Mouse (Mus musculus): ENCODE data around the gene Rapgef6. TPM values are rescaled to one million over a fixed set of nuclear protein-coding genes. Genes with fewer than 3 reads are reported as not detected.
"Not testable (repeated sequence)": the region's sequence is repeated elsewhere in the genome, so short reads cannot be mapped to it uniquely, and the experiment has no call there.

Rapgef6 gene
- polyA plus RNA-seq, 1 experiment from 2014 or later = 46.8 TPM

DNA sequence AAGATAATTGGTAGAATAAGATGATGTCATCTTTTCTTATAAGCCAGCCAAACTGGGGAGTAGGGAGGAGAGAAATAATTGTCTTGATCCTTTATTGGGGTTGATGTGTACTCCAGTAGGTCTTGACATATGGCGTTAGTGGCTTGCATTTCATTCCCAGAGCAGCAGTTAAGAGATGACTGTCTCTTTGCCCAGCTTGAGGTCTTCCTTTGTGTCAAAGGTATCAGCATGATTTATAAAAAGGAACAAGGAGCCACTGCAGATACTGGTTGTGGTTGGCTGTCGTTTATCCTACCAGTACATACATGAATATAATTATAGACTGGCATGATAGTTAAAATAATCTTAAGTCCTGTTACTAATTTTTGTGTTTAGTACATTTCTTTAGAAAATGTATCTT, 71.4 kb downstream of the Rapgef6 start:
- ATAC-seq (ENCODE audit: low read depth) = no peak
- no peaks in the 10 kb centered on the region for H3K36me3 ChIP-seq
- H3K9ac ChIP-seq = no peak overlapping the region
- H3K27ac ChIP-seq (replicated peaks) = no peak overlapping the region; the same call in 1 of the 2 replicates
- WGBS = 30% methylated on average over 2 of the region's 2 CpGs
- no peaks in the 10 kb centered on the region for H3K27me3 ChIP-seq
- H3K4me3 ChIP-seq = no peak overlapping the region
- H3K4me1 ChIP-seq (replicated peaks) = peaks cover 26% of the 10 kb centered on the region
- no peak overlapping the region for H3K4me2 ChIP-seq
- H3K9me3 ChIP-seq = no peaks in the 10 kb centered on the region

DNA sequence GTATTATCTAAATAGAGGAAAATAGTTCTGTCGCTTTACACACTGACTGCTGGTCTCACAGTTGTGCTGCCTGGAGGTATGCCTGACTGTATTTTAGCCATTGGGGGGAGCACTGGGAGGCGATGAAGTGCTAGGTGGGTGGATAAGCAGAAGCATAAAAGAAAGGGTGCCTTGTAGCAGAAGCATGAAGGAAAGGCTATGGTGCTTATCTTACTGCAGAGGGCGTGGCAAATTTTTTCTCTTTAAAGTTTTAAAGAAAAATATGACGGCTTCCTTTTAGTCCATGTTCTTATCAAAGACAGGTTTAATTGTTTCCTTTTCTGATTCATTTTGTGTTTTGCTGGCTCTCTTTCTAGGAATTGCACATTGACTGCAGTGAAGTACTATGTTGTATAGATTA, 72.4 kb downstream of the Rapgef6 start:
- no peak for ATAC-seq (ENCODE audit: low read depth)
- H3K4me2 ChIP-seq = no peak overlapping the region
- H3K36me3 ChIP-seq = no peaks in the 10 kb centered on the region
- 78% methylated on average over 4 of the region's 4 CpGs for WGBS
- no peaks in the 10 kb centered on the region for H3K27me3 ChIP-seq
- peaks cover 26% of the 10 kb centered on the region for H3K4me1 ChIP-seq (replicated peaks)
- H3K4me3 ChIP-seq = no peak overlapping the region
- H3K27ac ChIP-seq (replicated peaks) = 0 out of 2 replicates have a peak overlapping the region, but pooled peaks have one; percentile 38
- H3K9ac ChIP-seq = no peak overlapping the region
- no peaks in the 10 kb centered on the region for H3K9me3 ChIP-seq

- WGBS = 58% methylated on average over 8 of the region's 8 CpGs
- H3K27me3 ChIP-seq = no peaks in the 10 kb centered on the region
- peaks cover 26% of the 10 kb centered on the region for H3K4me1 ChIP-seq (replicated peaks)
- H3K4me2 ChIP-seq = peak overlapping the region; percentile 42
- peak overlapping the region; percentile 35 for H3K4me3 ChIP-seq
- peak overlapping the region; percentile 84 for H3K27ac ChIP-seq (replicated peaks)
- H3K36me3 ChIP-seq = no peaks in the 10 kb centered on the region
- peak; percentile 77 for ATAC-seq (ENCODE audit: low read depth)
- H3K9me3 ChIP-seq = no peaks in the 10 kb centered on the region
- H3K9ac ChIP-seq = peak overlapping the region; percentile 67
Measured at GRCm38 (mm10) chr11:54595905-54596555, 73.4 kb downstream of the Rapgef6 start.

GRCm38 (mm10) chr11:54597902-54598447, 75.3 kb downstream of the Rapgef6 start:
- Histone ChIP-seq H3K27me3 (no peaks in the 10 kb centered on the region), H3K4me1 (replicated peaks) (peaks cover 19% of the 10 kb centered on the region), H3K4me2 (peak overlapping the region; percentile 39), H3K27ac (replicated peaks) (peak overlapping the region; percentile 42; the same call in 1 of the 2 replicates), H3K9ac (peak overlapping the region; percentile 34; the same call in 1 of the 2 replicates), H3K36me3 (no peaks in the 10 kb centered on the region), H3K4me3 (peak overlapping the region; percentile 30), H3K9me3 (no peaks in the 10 kb centered on the region)
- ATAC-seq (ENCODE audit: low read depth) = no peak
- 24% methylated on average over 1 of the region's 1 CpGs for WGBS

GRCm38 (mm10) chr11:54601121-54601520, 78.5 kb downstream of the Rapgef6 start:
- Histone ChIP-seq H3K9ac (no peak overlapping the region), H3K4me3 (no peak overlapping the region), H3K36me3 (no peaks in the 10 kb centered on the region), H3K4me2 (no peak overlapping the region), H3K4me1 (replicated peaks) (0 out of 2 replicates have a peak, but pooled peaks cover 4% of the 10 kb centered on the region), H3K27ac (replicated peaks) (no peak overlapping the region), H3K27me3 (no peaks in the 10 kb centered on the region), H3K9me3 (no peaks in the 10 kb centered on the region)
- WGBS = 95% methylated on average over 2 of the region's 2 CpGs
- ATAC-seq (ENCODE audit: low read depth) = no peak

GRCm38 (mm10) chr11:54602764-54603163, 80.1 kb downstream of the Rapgef6 start:
- not testable (repeated sequence) for ATAC-seq (ENCODE audit: low read depth); H3K9ac ChIP-seq; H3K27me3 ChIP-seq; H3K27ac ChIP-seq (replicated peaks); H3K4me1 ChIP-seq (replicated peaks); H3K4me3 ChIP-seq; H3K36me3 ChIP-seq; H3K4me2 ChIP-seq; H3K9me3 ChIP-seq
- WGBS = 100% methylated on average over 1 of the region's 1 CpGs

DNA sequence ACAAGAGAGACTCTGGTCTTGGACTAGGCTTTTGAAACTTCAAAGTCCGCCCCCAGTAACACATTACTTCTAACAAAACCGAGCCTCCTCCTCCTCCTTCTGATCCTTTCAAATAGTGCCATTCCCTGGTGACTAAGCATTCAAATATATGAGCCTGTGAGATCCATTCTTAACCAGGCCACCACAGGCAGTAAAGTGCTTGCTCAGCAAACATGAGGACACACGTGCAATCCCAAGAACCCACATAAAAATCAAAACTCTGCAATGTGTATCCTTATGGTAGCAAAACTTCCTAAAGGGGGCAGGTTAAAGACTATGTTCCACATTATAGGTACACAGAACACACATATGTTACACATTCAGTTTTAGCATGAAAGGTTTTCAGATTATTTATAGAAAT, 81.8 kb downstream of the Rapgef6 start:
- no peaks in the 10 kb centered on the region for H3K27me3 ChIP-seq
- H3K27ac ChIP-seq (replicated peaks) = no peak overlapping the region
- no peak overlapping the region for H3K4me2 ChIP-seq
- no peak for ATAC-seq (ENCODE audit: low read depth)
- no peak overlapping the region for H3K9ac ChIP-seq
- H3K4me3 ChIP-seq = no peak overlapping the region
- no peaks in the 10 kb centered on the region for H3K36me3 ChIP-seq
- 69% methylated on average over 3 of the region's 3 CpGs for WGBS
- H3K9me3 ChIP-seq = no peaks in the 10 kb centered on the region
- H3K4me1 ChIP-seq (replicated peaks) = no peaks in the 10 kb centered on the region

DNA sequence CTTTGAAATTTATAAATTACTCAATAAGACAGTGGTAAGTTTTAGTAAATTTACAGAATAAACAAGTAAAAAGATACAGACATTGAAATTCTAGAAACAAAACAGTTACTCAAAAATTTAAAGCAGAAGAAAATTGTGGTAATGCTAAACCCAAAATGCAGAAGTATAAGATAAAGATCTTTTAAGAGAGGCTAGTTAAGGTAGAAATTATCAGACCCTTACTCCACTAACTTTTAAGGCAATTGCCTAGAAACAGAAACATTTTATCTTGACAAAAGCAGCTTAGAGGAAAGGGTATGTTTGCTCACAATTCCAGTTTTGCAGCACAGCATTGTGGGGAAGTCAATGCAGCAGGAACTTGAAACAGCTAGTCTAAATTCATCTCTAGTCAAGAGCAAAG, 91.0 kb downstream of the Rapgef6 start:
- H3K4me3 ChIP-seq = no peak overlapping the region
- H3K27me3 ChIP-seq = no peaks in the 10 kb centered on the region
- ATAC-seq (ENCODE audit: low read depth) = no peak
- 0 out of 2 replicates have a peak, but pooled peaks cover 3% of the 10 kb centered on the region for H3K36me3 ChIP-seq
- no peak overlapping the region for H3K27ac ChIP-seq (replicated peaks)
- no peaks in the 10 kb centered on the region for H3K4me1 ChIP-seq (replicated peaks)
- no peaks in the 10 kb centered on the region for H3K9me3 ChIP-seq
- no peak overlapping the region for H3K9ac ChIP-seq
- no peak overlapping the region for H3K4me2 ChIP-seq

DNA sequence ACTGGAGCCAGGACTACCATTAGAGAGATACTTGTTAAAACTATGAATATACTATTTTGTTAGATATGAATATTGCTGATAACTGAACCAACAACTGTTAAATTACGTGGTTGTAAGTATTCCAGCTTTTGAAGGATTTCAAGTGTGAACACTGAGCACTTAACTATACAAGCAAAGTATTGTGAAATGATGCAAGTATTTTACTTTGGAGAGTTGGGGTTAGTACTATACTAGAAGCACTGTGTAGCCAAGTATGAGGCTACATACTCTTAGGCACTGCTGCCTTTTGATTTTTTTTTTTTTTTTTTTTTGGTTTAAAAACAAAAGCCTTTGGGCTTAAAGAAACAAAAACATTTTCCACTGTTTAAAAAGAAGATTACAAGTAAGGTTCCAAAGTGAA, 91.9 kb downstream of the Rapgef6 start:
- Histone ChIP-seq H3K36me3 (0 out of 2 replicates have a peak, but pooled peaks cover 3% of the 10 kb centered on the region), H3K27ac (replicated peaks) (no peak overlapping the region), H3K9me3 (no peaks in the 10 kb centered on the region), H3K9ac (no peak overlapping the region), H3K27me3 (no peaks in the 10 kb centered on the region), H3K4me2 (no peak overlapping the region), H3K4me1 (replicated peaks) (no peaks in the 10 kb centered on the region), H3K4me3 (no peak overlapping the region)
- no peak for ATAC-seq (ENCODE audit: low read depth)
- 98% methylated on average over 1 of the region's 1 CpGs for WGBS

GRCm38 (mm10) chr11:54618841-54619240, 96.2 kb downstream of the Rapgef6 start:
- H3K4me2 ChIP-seq = no peak overlapping the region
- no peak overlapping the region for H3K27ac ChIP-seq (replicated peaks)
- no peak overlapping the region for H3K4me3 ChIP-seq
- no peaks in the 10 kb centered on the region for H3K27me3 ChIP-seq
- H3K9me3 ChIP-seq = no peaks in the 10 kb centered on the region
- H3K36me3 ChIP-seq = peaks cover 14% of the 10 kb centered on the region
- 40% methylated on average over 2 of the region's 2 CpGs for WGBS
- no peaks in the 10 kb centered on the region for H3K4me1 ChIP-seq (replicated peaks)
- ATAC-seq (ENCODE audit: low read depth) = no peak
- no peak overlapping the region for H3K9ac ChIP-seq

DNA sequence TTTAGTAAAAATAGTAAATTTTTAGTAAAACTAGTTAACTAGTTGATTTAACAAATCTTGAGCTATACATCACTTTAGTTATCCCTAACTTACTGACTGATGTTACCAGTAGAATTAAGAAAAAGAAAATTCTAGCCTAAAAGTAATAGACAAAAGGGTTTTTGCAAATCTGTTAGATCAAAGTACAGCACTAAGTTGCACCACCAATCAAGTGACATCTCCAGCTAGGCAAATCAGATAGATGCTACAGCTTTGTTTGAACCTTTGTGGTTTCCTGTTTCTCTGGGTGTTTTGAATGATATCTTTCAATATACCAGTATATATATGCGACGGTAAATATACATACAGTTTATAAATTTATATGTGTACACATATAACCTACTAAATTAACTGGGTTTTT, 99.1 kb downstream of the Rapgef6 start:
- Histone ChIP-seq H3K4me2 (no peak overlapping the region), H3K36me3 (peaks cover 14% of the 10 kb centered on the region), H3K27ac (replicated peaks) (no peak overlapping the region), H3K4me1 (replicated peaks) (no peaks in the 10 kb centered on the region), H3K27me3 (no peaks in the 10 kb centered on the region), H3K4me3 (no peak overlapping the region), H3K9ac (no peak overlapping the region), H3K9me3 (no peaks in the 10 kb centered on the region)
- ATAC-seq (ENCODE audit: low read depth) = no peak
- 95% methylated on average over 2 of the region's 2 CpGs for WGBS

DNA sequence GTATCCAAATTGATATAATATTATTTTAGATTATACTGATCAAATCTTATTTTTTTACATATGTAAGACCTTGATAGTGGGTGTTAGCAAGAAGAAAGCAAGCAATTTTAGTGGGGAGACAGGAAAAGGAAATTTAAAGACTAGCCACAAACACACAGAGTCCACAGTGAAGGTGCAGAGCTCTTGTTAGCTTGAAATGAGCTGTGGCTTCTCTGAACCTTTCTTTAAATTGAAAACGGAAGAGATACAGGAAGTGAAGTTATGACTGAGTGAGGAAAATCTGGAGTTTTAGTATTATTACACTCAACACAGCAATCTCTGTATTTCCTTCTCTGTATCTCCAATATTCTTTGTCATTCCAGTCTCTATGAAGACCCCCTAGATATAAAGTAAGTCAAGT, 104.3 kb downstream of the Rapgef6 start:
- WGBS = 85% methylated on average over 1 of the region's 1 CpGs
- H3K4me3 ChIP-seq = no peak overlapping the region
- no peak overlapping the region for H3K4me2 ChIP-seq
- no peak for ATAC-seq (ENCODE audit: low read depth)
- no peaks in the 10 kb centered on the region for H3K27me3 ChIP-seq
- no peak overlapping the region for H3K27ac ChIP-seq (replicated peaks)
- peaks cover 21% of the 10 kb centered on the region for H3K36me3 ChIP-seq
- H3K9ac ChIP-seq = no peak overlapping the region
- no peaks in the 10 kb centered on the region for H3K4me1 ChIP-seq (replicated peaks)
- no peaks in the 10 kb centered on the region for H3K9me3 ChIP-seq

DNA sequence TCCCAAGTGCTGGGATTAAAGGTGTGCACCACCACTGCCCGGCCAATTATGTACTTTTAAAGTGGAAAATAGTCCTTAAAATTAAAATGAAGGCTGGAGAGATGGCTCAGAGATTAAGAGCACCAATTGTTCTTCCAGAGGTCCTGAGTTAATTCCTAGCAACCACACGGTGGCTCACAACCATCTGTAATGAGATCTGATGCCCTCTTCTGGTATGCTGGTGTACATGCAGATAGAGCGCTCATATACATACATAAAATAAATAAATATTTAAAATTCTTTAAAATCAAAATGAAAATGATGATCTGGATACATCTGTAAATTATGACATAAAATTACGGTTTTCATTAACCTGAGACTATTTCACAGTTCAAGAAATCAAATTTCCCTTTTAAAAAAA, 123.8 kb downstream of the Rapgef6 start:
- no peaks in the 10 kb centered on the region for H3K4me1 ChIP-seq (replicated peaks)
- ATAC-seq (ENCODE audit: low read depth) = no peak
- no peaks in the 10 kb centered on the region for H3K27me3 ChIP-seq
- WGBS = 93% methylated on average over 4 of the region's 4 CpGs
- H3K9me3 ChIP-seq = no peaks in the 10 kb centered on the region
- no peak overlapping the region for H3K27ac ChIP-seq (replicated peaks)
- H3K36me3 ChIP-seq = peaks cover 38% of the 10 kb centered on the region
- H3K4me2 ChIP-seq = no peak overlapping the region
- H3K9ac ChIP-seq = no peak overlapping the region
- H3K4me3 ChIP-seq = no peak overlapping the region
